Mouse (Mus musculus) gonadal fat pad, adult 2 months (tissue): ENCODE measurements at regions not wholly inside any gene's neighbourhood (a gene's known extent, or its start where the extent isn't known, plus 50 kb on each side); places are given as distances from the start of the nearest gene placed in this dataset.

Experiments used
- DNase-seq: peaks from one replicate; pipeline ENCODE4 v3.0.0-alpha.2; 2012; ENCODE audit warnings: low read depth

DNA sequence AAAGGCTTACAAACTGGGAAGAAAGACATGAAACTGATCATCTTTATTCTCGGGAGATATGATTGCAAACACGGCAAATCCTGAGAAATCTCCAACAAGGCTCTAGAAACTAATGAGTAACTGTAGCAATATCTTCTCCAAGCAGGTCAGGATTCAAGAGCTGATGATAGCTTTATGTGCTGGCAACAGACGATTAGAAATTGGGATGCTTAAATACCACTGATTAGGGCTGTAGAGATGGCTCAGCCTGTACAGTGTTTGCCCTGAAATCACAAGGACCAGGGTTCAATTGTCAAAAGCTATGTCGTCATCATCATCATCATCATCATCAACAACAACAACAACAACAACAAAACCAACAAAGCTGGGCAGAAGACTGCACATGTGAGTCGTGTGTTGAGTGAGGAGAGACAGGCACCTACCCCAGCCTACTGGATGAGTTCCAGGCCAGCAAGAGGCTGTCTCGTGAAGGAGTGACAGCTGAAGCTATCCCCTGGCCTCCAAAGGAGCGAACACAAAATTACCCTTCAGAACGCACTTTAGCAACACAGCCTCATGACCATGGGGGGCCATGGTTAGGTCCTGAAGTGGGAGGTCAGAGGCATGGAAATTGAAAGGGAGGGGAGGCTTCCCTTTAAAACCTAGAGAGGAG lies 225.0 kb downstream of the Tex36 start:
- DNase-seq: no peak

DNA sequence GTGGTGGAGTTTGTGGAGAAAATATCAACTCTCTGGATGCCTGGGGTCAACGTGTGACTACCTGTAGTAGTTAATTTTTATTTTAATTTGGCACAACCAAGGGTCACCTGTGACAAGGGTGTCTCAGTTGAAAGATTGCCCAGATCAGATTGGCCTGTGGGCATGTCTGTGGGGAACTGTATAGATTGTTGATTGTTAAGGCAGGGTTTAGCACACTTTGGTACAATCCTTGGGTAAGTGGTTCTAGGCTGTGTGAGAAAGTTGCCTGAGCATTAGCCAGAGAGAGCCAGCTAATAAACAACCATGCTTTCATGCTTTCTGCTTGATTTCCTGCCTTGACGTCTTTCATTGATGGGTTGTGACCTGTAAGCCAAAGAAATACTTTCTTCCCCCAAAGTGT lies 229.3 kb downstream of the Tex36 start:
- DNase-seq: no peak

DNA sequence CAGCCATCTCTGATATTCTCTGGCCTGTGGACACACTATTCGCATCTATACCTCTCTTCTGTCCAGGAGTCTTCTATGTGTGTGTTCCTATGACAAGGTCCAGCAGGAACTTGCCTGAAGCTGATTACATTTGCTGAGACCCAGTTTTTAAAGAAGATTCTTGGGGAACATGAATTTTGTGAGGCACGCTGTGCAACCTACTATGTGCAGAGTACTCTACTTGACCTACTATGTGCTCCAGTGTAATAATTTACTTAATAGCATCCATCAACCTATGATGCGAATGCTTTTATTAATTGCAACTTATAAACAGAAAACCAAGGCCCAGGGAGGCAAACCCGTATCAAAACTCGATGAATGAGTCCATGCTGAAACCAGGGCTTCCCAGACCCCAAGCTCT lies 231.4 kb downstream of the Tex36 start:
- no peak for DNase-seq

DNA sequence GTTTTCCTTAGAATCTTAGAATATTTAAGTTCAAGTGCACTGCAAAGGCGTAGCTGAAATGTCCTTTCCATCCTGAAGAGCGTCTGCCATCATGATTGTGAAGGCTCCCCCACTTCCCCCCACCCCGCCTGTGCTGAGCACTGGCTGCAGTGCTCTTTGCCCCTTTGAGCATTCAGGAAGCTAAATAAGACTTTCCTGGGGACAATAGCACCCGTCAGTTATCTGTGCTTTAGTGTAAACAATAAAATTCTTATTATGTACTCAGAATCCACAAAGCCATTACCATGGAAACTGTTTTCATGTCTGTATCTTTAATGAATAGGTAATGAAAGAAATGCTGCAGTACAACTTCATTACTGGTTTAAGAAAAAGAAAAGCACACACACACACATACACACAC lies 237.4 kb downstream of the Tex36 start:
- no peak for DNase-seq

DNA sequence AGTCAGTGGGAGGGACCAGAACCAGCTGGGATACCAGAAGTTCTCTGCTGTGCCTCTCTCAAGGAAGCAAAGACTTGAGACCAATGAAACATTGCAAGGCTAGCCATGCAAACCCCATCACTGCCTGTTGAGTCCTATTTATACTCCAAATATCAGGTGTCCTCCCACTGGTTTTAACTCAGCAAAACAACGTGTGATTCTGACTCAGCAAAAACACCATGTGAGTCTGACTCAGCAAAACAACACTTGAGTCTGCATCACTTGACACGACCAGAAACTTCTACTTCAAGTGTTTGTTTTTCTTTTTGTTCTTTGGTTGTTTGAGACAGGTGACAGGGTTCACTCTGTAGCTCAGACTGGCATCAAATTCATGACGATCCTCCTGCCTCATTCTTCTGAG lies 204.6 kb upstream of the Ctbp2 start:
- DNase-seq: no peak

DNA sequence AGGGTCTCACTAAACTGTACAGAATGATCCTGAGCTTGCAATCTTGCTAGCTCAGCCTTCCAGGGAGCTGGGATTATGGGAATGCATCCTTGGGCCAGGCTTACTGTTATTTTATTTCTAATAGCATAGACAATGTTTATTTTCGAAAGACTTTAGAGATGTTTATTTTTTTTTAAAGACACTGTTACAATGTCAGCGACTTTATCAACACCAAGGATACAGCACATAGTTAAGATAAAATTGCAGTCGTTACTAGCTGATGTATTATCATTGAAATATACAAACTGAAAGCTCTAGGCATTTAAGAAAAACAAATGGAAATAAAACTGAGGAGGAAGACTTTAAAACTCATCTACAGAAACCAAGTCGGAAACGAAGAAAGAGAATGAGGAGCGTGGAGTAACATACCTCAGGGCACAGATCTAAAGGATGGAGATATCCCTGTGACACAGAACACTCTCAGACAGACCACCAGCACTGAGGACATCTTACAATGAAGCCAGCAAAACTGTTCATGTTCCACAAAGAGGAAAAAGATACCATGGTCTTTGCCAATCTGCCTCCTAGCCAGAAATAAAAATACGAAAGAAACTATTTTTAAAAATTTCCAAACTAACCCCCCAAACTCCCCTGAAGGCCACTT lies 201.5 kb upstream of the Ctbp2 start:
- no peak for DNase-seq

DNA sequence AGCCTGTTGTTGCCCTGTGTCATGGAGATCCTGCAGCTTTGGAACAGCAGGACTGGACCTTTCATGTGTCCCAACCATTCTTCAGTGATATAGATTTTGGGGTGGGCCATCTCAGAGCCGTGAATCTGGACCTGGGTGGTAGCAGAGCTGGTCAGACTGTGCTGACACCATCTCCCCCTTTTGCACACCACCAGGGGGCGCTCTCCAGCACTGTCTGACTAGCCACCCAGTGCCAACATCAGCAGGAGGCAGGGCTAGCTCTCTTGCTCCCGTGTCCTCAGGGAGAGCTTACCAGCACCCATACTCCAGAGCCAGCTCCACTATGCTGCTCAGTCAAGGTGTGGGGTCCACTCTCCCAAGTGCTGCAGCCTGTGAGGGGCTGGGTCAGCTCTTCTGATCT lies 199.8 kb upstream of the Ctbp2 start:
- no peak for DNase-seq

DNA sequence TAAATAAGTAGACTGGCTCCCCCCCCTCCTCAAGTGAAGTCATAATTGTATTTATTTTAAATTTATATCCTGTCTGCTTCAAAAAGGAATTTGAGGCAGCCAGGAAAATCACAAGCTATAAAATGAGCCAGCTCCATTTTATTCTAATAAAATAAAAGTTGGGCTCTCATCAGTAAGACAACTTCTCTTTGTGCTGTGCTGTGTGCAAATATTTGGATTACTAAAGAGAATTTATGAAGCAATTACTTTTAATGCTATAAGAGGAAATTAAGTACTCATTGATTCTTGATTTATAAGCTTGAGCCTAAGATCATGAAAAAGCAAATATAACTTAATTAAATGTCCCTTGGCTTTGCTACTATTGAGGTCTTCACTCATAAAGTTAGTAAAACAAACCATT lies 193.4 kb upstream of the Ctbp2 start:
- DNase-seq: no peak

DNA sequence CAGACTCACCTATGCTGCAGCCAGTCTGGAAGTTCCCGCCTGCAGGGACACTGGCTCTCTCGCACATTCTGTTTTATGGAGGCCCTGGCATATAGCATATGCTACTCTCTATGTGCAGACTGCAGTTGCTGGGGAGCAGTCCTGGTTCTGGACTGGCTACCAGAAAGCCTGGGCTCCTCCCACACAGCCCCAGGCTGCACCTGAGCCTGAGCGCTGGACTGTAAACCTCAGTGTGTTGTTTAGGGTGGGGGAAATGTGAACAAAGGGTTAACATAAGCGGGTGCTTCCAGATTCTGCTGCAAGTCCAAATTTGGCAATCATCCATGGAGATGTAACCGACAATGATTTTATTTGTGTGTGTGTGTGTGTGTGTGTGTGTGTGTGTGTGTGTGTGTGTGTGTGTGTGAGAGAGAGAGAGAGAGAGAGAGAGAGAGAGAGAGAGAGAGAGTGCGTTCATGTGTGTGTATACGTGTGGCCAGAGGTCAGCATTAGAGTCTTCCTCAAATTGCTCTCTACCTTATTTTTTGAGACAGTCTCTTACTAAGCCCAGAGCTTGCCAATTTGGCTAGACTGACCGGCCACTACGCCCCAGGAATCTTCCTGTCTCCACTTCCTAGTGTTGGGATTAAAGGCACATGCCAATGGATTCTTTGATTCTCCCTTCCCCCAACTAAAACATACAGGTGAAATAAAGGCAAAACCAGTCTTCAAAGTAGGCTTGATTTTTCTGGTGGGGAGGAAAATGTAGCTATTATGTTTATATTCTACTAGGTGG lies 192.7 kb upstream of the Ctbp2 start:
- no peak for DNase-seq

DNA sequence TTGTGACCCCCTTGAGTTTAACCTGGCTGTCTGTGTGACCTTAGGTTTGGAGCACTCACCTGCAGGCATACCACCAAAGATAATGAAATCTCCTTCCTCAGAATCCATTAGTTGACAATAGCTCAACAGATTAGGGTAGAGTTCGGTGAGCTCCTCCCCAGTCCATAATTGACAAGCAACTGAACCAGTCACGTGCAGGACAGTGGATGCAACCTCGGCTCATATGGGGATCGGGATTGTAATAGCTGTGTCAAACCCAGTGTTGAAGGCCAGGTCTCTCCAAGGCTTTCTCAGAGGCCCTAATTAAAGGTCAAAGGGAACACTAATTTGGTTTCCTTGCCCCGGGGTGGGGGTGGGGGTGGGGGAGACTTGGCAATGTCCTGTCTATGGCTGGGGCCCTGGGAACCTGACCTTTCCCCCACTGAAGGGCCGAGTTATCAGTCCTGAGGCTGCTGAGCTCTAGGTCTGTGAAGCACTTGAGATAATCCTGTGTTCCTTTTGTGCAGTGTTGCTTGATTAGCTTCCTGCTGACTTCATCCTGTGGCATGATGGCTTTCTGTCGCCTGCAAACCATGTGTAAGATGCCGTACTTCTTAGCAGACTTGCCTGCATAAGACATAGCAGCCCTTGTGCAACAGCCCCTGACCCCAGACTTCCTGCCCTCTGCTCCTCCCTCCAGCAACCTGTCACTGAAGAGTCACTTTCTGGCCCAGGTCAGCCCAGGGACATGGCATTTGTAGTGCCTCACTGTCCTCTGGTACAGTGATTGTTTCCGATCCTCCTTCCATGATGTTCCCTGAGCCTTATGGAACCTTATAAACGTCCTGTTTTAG lies 191.3 kb upstream of the Ctbp2 start:
- no peak for DNase-seq

DNA sequence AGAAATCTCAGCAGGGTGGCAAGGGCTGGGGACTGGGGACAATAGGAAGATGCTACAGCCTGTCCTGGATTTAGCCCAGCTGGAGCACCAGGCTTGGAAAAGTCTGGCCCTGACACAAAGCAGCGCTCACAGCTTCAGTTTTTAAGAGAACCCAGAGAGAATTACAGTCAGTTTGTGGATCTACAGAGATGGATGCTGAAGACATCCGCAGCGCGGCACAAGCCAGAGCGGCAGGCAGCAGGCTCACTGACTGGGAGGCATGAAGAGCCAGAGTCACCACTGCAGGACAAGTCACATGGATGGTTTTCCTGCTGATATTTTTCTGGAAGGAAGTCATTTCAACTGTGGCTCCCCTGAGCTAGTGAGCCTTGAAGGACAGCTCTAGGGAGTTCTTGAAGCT lies 189.0 kb upstream of the Ctbp2 start:
- no peak for DNase-seq

DNA sequence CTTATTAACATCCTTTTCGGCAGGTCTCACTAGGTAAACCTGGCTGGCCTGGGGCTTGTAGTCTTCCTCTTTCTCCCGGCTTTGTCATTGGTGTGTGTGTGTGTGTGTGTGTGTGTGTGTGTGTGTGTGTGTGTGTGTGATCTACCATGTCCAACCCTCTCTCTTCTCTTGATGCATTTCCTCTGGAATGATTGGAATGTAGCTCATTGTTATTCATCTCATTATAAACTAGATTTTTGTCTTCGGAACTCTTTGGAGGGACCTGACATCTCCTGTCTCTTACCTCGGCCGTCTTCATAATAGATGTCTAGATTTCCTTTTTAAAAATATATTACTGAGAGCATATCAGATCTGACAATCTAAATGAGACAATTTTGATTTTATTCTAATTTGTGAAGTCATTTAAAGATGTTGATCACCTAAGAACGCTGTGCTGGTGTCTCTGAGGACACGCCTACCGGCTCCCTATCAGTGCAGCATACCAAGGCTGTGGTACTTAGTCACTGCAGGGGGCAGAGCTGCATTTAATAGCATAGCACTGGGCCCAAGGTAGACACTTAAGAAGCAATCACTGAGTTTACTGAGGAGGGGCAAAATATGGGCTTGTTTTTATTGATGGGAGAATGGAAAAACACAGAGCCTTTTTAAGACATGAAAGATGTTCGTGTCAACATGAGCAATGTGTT lies 187.1 kb upstream of the Ctbp2 start:
- DNase-seq: no peak

DNA sequence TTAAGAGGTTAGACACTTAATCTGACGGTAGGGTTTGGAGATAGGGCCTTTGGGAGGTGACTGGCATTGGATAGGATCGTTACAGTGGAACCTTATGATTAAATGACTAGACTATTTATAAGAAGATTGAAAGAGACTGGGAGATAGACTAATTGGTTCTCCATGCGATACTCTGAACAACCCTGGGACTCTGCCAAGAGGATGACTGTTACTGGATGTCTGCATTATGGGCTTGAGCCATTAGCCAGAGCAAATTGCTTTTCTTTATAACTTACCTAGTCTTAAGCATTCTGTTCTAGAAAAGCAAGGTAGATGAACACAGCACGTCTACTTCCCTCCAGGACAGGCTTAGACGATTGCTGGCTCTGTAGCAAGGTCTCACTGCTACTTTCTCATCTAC lies 180.3 kb upstream of the Ctbp2 start:
- DNase-seq: no peak

DNA sequence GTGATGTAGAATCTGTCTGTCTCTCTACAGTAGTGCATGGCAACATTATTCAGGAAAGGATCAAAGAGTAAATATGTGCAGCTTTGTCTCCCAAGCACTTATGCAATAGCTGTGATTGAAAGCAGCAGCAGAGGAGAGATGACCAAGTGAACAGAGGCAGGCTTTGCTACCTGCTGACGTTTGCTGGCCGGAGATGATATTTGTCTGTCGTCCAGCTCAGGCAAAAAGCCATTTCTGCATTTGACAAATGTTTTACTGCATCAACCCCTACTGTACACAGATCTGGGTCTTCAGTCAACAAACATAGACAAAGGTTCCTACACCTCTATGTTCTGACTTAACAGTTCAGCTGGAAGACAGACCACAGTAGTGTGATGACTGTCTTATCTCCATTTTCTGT lies 166.3 kb upstream of the Ctbp2 start:
- DNase-seq: no peak

DNA sequence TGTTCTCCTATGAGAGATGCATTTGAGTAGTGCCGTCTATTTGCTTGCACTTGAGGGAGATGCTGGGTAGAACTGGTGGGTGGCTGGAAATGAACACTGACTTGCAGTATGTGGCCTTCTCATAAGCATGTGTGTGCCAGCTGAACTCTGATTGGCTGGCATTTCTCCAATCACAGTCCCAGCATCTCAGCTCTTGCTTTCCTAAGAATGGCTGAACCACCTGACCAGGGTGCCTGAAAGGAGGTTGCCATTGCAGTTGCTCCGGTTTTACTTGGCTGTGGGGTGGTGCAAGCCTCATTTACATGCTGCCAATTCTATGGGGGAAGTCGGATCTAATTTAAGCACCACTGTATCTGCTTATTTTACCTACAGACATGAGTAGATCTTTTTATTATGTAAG lies 164.1 kb upstream of the Ctbp2 start:
- no peak for DNase-seq

DNA sequence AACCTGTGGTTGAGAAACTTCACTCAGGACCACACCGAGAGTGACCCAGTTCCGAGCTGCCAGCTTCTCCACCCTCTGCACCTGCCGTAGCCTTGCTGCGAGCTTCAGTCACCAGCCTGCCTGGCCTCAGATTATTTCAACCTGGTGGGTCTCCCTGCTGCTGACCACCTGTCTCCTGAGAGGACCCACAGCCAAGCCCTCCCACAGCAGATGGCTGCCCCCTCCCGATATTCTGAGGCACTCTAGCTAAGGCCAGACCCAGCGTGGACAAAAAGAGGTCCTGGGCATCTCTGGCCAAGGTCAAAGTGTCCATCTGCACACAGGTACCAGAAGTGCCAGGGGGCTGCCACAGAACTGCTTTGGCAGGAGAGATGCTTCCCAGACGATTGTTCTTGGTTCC lies 162.7 kb upstream of the Ctbp2 start:
- DNase-seq: no peak

DNA sequence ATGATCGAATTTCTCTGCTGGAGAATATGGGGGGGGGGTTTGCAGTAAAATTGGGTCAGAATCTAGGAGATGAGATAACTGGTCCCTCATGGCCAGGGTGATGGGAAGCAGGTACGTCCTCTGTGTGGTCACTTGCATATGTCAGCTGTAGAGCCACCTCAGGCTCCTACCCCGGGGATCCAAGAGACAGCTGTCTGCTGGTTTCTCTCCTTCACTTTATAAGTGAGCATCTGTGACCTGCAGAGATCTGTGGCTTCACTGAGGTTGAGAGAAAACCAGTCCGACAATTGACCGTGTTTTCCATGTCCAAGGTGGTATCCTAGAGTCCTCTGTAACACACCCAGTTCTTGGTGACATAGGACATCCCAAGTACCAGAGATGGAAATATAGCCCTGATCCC lies 162.1 kb upstream of the Ctbp2 start:
- no peak for DNase-seq

DNA sequence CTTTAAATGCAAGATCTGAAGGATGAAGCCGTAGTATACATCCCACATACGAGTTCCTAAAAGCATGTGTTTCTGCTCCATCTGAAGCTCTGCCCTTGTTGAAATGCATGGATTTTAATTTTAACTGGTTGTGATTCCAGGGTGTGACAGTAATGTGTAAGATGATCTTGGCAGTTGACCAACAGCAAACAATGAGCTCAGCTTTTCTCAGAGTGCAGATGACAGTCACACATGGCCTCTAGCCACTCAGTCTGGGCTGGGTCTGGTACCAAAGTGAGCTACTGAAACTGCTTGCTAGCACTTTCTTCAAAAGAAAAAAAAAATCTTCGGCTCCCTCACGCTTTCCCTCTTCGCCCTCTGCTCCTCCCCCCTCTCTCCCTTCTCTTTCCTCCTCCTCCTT lies 138.0 kb upstream of the Ctbp2 start:
- no peak for DNase-seq

DNA sequence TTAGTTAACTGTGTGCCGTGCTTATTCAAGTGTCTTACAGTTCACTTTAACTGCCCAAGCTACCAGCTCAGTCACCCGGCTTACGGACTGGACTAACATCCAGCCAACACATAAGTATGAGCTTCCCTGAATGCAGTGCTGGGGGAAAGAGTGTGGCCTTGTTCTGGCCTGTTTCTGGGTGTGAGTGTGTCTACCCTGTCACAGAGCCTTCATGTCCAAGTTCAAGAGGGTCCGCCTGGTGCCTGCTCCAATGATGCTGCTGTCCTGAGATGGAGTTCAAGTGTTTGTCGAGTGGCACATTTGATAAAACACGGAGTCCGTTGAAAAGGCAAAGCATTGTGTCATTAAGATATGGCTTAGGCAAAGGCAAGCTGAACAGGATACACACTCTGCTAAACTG lies 135.0 kb upstream of the Ctbp2 start:
- DNase-seq: no peak

DNA sequence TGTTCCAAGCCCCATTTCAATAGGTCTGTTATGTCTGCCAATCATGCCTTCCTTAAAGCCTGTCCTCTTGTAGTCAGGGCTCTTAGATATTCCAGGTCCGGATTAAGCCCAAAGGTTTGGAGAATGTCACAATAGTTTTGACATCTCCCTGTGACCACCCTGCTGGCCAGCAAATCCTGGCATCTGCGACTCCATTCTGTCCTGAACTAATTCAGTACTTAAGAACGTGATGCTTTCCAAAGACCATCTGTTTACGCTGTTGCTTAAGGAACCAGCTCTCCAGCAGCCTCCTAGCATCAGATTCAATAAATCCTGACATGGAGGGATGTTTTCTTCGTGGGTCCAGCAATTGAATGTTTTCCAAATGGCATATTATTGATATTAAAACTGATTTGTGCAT lies 132.7 kb upstream of the Ctbp2 start:
- no peak for DNase-seq

DNA sequence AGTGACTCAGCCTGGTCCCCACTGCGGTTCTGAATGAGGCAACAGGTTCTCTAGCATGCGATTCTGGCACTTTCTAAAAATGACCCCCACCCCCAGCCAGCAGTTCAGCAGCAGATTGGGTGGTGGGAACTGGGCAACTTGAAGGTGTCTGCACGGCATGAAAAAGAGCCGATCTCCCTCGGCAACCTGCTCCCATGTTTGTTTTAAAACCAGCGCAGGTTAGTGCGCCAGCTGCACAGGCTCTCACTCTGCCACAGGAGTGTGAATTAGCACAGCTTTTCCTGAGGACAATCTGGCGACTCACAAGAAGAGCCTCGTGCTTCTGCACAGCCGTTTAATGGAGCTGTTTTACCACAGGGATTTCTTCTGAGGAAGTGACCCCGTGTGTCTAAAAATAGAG lies 120.4 kb upstream of the Ctbp2 start:
- DNase-seq: no peak

DNA sequence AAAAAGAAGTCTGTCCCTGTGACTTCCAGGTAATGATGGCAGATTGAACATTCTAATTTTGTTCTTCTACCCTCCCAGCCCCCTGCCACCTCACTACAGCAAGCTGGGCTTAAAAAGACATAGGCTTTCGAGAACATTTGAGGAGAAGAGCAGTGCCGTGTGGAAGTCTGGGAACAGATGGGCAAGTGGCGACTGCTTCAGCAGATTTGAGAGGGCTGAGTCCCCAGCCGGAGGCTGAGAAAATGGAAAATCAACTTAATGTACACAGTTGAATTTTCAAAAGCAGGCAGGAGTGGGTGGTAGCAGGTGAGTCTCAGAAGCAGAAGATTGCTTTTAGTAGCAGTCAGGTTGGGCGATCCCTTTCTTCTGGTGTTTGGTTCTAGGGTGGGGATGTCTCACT lies 110.2 kb upstream of the Ctbp2 start:
- DNase-seq: no peak
